Comparison of ENCODE assay signal across 12 mouse cellular contexts in the genomic region with DNA sequence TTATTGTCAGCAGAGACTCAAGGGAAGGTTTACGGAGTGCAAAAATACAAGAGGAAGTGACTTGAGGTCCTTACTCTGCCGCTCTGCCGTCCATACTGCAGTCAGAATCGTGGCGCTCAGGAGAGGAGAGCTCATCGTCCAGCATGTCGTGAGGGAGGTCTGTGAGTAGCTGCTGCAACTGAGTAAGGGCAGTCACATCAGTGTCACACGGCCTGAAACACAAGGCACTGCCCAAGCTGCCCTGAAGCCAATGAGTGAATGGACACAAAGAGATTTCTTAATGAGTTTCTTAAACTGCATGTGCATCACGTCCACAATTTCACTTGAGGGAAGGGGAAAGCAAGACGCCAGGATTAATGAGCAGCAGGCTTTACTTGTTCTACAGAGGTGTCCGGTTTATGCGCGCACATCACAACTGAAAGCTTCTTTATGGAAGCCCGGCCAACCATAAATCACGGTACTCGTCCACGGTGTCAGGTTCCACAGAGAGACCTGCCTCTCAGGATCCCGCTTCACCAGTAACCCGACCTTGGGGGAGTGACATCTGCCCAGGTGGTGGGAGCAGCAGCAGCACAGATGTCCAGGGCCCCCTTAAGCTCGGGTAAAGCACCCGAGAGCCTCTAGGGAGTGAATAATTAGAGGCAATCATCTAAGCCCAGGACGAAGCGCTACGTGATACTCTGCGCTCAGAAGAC. TPM values are rescaled to one million over a fixed set of nuclear protein-coding genes. Genes with fewer than 3 reads are reported as not detected.
DNase-seq lines count a peak whose midpoint lies in the region; ATAC-seq lines count a peak whose summit lies in the region.
"Had no signal": no experiment of that assay in that cellular context is flagged by ENCODE, and none has a peak within 500 bp of the region (broad histone marks: within the 10 kb centered on the region; RNA-seq: fewer than 3 reads in every experiment).

No protein-coding gene starts in this region.

- no peaks in the 10 kb centered on the region for H3K27me3 ChIP-seq in forebrain, embryonic 12.5 days
- no peaks in the 10 kb centered on the region for H3K27me3 ChIP-seq in forebrain, embryonic 16.5 days (replicated peaks; ENCODE audit: control insufficient read depth, insufficient read depth, low read length)
- no peaks in the 10 kb centered on the region for H3K27me3 ChIP-seq in midbrain, embryonic 10.5 days (ENCODE audit: low read depth, poor library complexity, severe bottlenecking)
- H3K27me3 ChIP-seq in midbrain, embryonic 15.5 days (replicated peaks): no peaks in the 10 kb centered on the region
- no peaks in the 10 kb centered on the region for H3K27me3 ChIP-seq in neural tube, embryonic 15.5 days (replicated peaks)

- peak overlapping the region; percentile 13; the same call in 1 of the 2 replicates for H3K4me2 ChIP-seq in forebrain, embryonic 12.5 days
- no peak overlapping the region for H3K4me2 ChIP-seq in forebrain, embryonic 16.5 days (ENCODE audit: low read length)
- H3K4me2 ChIP-seq in midbrain, embryonic 15.5 days: no peak overlapping the region
- peak overlapping the region; percentile 29 for H3K4me2 ChIP-seq in neural tube, embryonic 15.5 days

- peaks cover 28% of the 10 kb centered on the region for H3K4me1 ChIP-seq in forebrain, embryonic 12.5 days
- peaks cover 12% of the 10 kb centered on the region for H3K4me1 ChIP-seq in forebrain, embryonic 16.5 days (replicated peaks; ENCODE audit: control insufficient read depth, insufficient read depth, low read length)
- H3K4me1 ChIP-seq in midbrain, embryonic 10.5 days: peaks cover 30% of the 10 kb centered on the region
- H3K4me1 ChIP-seq in midbrain, embryonic 15.5 days: peaks cover 16% of the 10 kb centered on the region
- peaks cover 20% of the 10 kb centered on the region for H3K4me1 ChIP-seq in neural tube, embryonic 15.5 days

- H3K36me3 ChIP-seq in forebrain, embryonic 12.5 days (replicated peaks): peaks cover 42% of the 10 kb centered on the region
- peaks cover 2% of the 10 kb centered on the region for H3K36me3 ChIP-seq in forebrain, embryonic 16.5 days (ENCODE audit: control insufficient read depth, insufficient read depth)
- peaks cover 52% of the 10 kb centered on the region for H3K36me3 ChIP-seq in midbrain, embryonic 10.5 days
- H3K36me3 ChIP-seq in midbrain, embryonic 15.5 days (replicated peaks): no peaks in the 10 kb centered on the region
- peaks cover 16% of the 10 kb centered on the region for H3K36me3 ChIP-seq in neural tube, embryonic 15.5 days

- WGBS in forebrain, embryonic 12.5 days: 28% methylated on average over 25 of the region's 25 CpGs
- 21% methylated on average over 25 of the region's 25 CpGs for WGBS in forebrain, embryonic 16.5 days
- 63% methylated on average over 25 of the region's 25 CpGs for WGBS in midbrain, embryonic 10.5 days
- 39% methylated on average over 25 of the region's 25 CpGs for WGBS in midbrain, embryonic 15.5 days
- WGBS in neural tube, embryonic 15.5 days: 48% methylated on average over 25 of the region's 25 CpGs

- no peak for ATAC-seq in forebrain, embryonic 12.5 days (ENCODE audit: low FRiP score)
- no peak for ATAC-seq in forebrain, embryonic 16.5 days
- ATAC-seq in midbrain, embryonic 15.5 days (replicated peaks): no peak
- no peak for ATAC-seq in neural tube, embryonic 15.5 days (ENCODE audit: low FRiP score)
- ATAC-seq: intestine, postnatal 0 days had no signal

- no peak overlapping the region for H3K9ac ChIP-seq in forebrain, embryonic 12.5 days
- H3K9ac ChIP-seq in forebrain, embryonic 16.5 days (replicated peaks; ENCODE audit: low read depth, low read length): no peak overlapping the region
- H3K9ac ChIP-seq in midbrain, embryonic 15.5 days: no peak overlapping the region
- H3K9ac ChIP-seq in neural tube, embryonic 15.5 days (replicated peaks): no peak overlapping the region

- peak; percentile 19 for DNase-seq in midbrain, embryonic 10.5 days (ENCODE audit: low spot score)
- DNase-seq in forelimb bud, embryonic 11.5 days (ENCODE audit: low read depth, low spot score): peak; percentile 65
- DNase-seq in lung, postnatal 10 days: no peak
- no peak for DNase-seq in lung, postnatal 25 days (ENCODE audit: low spot score)
- DNase-seq: cerebellum, adult 11 months; left cerebral cortex, postnatal 4 days; thymus, postnatal 14 days had no signal

- H3K4me3 ChIP-seq in forebrain, embryonic 12.5 days (replicated peaks): no peak overlapping the region
- no peak overlapping the region for H3K4me3 ChIP-seq in forebrain, embryonic 16.5 days (replicated peaks; ENCODE audit: low read length)
- no peak overlapping the region for H3K4me3 ChIP-seq in midbrain, embryonic 10.5 days
- no peak overlapping the region for H3K4me3 ChIP-seq in midbrain, embryonic 15.5 days
- H3K4me3 ChIP-seq in neural tube, embryonic 15.5 days (replicated peaks): no peak overlapping the region

- no peaks in the 10 kb centered on the region for H3K9me3 ChIP-seq in forebrain, embryonic 12.5 days
- H3K9me3 ChIP-seq in forebrain, embryonic 16.5 days (ENCODE audit: control insufficient read depth, low read length): no peaks in the 10 kb centered on the region
- H3K9me3 ChIP-seq in midbrain, embryonic 10.5 days (replicated peaks): no peaks in the 10 kb centered on the region
- H3K9me3 ChIP-seq in midbrain, embryonic 15.5 days: no peaks in the 10 kb centered on the region
- H3K9me3 ChIP-seq in neural tube, embryonic 15.5 days (replicated peaks): no peaks in the 10 kb centered on the region

- peak overlapping the region; percentile 21; the same call in 1 of the 2 replicates for H3K27ac ChIP-seq in forebrain, embryonic 12.5 days
- H3K27ac ChIP-seq in forebrain, embryonic 16.5 days (ENCODE audit: low read length): no peak overlapping the region
- peak overlapping the region; percentile 23; the same call in 1 of the 2 replicates for H3K27ac ChIP-seq in midbrain, embryonic 10.5 days (replicated peaks)
- H3K27ac ChIP-seq in midbrain, embryonic 15.5 days: no peak overlapping the region
- H3K27ac ChIP-seq in neural tube, embryonic 15.5 days (replicated peaks): no peak overlapping the region

RNA-seq across cellular contexts. Expression of a gene that starts 4.6 kb away (rescaled TPM):
- polyA plus RNA-seq in forebrain, embryonic 12.5 days (2016; fragmentation: Nextera tagmentation; extraction: Ambion mirVana): 11.4 and 12.2 TPM in 2 replicates
- polyA plus RNA-seq in forebrain, embryonic 16.5 days (2015; fragmentation: Nextera tagmentation; extraction: Ambion mirVana): 4.8 and 5.1 TPM in 2 replicates
- 9.8 and 10.2 TPM in 2 replicates for polyA plus RNA-seq in midbrain, embryonic 10.5 days (2016; fragmentation: Nextera tagmentation; extraction: Ambion mirVana)
- 2.8 and 3.0 TPM in 2 replicates for polyA plus RNA-seq in midbrain, embryonic 15.5 days (2015; fragmentation: Nextera tagmentation; extraction: Ambion mirVana)
- polyA plus RNA-seq in neural tube, embryonic 15.5 days (2015; fragmentation: Nextera tagmentation; extraction: Ambion mirVana): 2.1 and 2.8 TPM in 2 replicates

RNA-seq across cellular contexts. Expression of a gene that starts 52.5 kb away (rescaled TPM):
- 297 and 310 TPM in 2 replicates for polyA plus RNA-seq in forebrain, embryonic 12.5 days (2016; fragmentation: Nextera tagmentation; extraction: Ambion mirVana)
- 317 and 327 TPM in 2 replicates for polyA plus RNA-seq in forebrain, embryonic 16.5 days (2015; fragmentation: Nextera tagmentation; extraction: Ambion mirVana)
- 125 and 148 TPM in 2 replicates for polyA plus RNA-seq in midbrain, embryonic 10.5 days (2016; fragmentation: Nextera tagmentation; extraction: Ambion mirVana)
- polyA plus RNA-seq in midbrain, embryonic 15.5 days (2015; fragmentation: Nextera tagmentation; extraction: Ambion mirVana): 376 and 397 TPM in 2 replicates
- 342 and 377 TPM in 2 replicates for polyA plus RNA-seq in neural tube, embryonic 15.5 days (2015; fragmentation: Nextera tagmentation; extraction: Ambion mirVana)

Comparison
In these comparisons a context has a peak if more than half of its experiments do, and no peak if none do; other contexts are left out.
1. H3K27ac ChIP-seq: peak in forebrain, embryonic 12.5 days (single experiment) and midbrain, embryonic 10.5 days (single experiment); none in forebrain, embryonic 16.5 days (single experiment), midbrain, embryonic 15.5 days (single experiment) and neural tube, embryonic 15.5 days (single experiment).
2. H3K4me2 ChIP-seq: peak in forebrain, embryonic 12.5 days (single experiment) and neural tube, embryonic 15.5 days (single experiment); none in forebrain, embryonic 16.5 days (single experiment) and midbrain, embryonic 15.5 days (single experiment).
3. DNase-seq: peak in midbrain, embryonic 10.5 days (single experiment) and forelimb bud, embryonic 11.5 days (single experiment); none in lung, postnatal 10 days (single experiment) and lung, postnatal 25 days (single experiment).